Mouse (Mus musculus) heart, adult 11 months (tissue): Measurements from ENCODE around the gene Pyy.
A peak's percentile ranks its signal among the peaks of the same experiment; 100 is the strongest.

Experiments used
- DNase-seq: peaks from one replicate; pipeline ENCODE4 v3.0.0; 2022

Gene Pyy

DNA sequence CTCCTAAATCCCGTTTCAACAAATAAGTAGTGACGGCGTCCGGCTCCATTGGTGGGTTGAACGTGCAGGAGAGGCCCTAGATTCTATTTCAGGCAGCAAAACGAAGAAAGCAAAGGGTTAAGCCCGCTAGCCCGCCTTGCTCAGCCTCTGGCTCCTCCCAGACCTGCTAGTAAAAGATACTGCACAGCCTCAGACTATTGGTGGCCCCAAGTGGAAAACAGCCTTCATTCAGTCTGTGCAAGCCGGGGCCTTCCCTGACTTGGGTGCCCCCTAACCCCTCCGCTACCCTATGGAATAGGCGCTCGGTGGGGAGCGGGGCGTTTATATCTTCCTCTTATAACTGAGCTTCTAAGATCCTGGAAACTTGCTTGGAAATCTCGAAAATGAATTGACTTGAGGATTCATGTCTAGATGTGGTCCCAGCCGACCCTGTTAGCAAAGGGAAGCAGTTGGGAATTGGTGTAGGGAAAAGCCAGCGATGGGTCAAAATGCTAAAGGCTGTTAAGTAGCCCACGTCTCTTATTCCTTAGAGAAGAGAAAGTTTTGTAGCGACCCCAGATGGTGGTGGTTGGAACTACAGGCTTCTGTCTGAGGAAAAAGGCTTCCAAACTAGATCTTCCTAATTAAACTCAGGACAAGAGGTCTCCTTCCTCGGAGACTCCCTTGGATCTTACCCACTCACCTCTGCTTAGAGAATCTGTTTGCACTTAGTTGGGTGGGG lies 18.4 kb downstream of the Pyy start:
- DNase-seq = peak; percentile 94

DNA sequence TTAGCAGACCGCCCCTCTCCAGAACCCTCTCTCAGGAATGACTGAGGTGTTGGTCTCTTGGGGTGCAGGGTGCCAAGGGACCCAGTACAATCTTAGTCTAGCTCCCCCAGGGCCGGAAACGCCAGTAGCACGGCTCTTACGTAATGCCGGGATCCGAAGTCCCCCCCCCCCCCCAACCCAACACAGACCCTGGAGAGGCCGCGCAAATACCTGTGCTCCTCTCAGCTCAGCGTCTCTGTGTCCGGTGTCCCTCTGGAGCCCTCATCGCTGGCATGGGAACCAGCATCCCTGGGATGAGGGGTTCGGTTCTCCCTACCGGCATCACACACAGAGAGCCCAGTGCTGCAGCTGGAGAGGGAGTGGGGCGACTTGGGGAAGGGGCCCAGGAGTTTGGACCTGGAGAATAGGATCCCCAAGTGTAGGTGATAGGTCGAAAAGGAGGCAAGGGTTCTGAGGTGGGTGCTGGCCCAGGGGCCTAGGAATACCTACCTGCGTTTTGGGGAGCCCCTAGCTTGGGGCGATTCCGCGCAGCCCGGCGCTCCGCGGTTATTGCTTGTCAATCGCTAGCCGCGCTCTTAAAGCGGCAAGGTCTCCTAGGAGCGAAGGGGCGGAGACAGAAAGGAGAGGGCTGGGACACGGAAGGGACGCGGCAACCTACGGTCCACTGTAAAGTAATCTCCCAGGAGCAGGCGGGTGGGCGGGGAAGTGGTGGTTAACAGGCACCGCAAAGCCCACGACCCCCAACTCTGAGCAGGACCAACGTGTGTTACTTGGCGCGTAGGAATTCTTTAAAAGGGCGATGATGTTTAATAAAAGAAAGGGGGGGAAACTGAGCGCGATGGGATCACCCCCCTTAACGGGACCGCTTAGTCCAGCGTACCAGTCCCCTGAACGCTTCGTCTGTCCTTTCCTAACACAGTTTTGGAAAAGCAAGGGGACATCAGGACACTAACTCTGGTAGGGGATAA lies 19.4 kb downstream of the Pyy start, which contains the start of gene Mpp2:
Mpp2 (minus strand) TSS at position 585 of the 968 bp plus-strand sequence.
- peak; percentile 98 for DNase-seq

DNA sequence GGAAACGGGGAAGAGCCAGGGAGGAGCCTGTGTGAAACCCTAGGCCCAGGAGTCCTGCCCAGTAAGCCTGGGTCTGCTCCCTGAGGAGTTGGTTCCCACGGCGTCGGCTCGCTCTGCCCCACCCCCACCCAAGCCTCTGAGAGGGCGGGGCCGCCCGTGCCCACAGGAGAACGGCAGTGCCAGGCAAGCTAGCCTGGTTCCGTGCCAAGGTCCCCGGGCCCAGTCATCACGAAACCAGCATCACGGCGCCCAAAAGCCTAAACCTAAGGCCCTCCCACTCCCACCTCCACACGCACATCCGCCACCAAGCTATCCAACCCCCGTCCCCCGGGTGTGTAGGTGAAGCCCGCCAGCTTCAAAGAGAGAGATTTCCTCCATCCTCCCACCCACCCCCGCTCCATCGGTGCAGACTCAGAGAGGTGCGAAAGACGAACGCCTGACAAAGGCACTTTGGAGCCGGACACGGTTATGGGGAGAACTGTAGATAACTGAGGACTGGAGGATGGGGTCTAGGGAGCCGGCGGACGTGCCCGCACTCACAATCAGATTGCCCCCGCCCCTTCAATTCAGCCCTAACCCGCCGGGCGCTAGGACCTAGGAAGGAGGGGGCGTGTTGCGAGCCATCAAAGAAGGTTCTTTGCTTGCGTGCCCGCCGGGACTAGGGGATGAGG lies 20.4 kb downstream of the Pyy start:
- DNase-seq = peak; percentile 97

GRCm38 (mm10) chr11:102086331-102086730 lies 21.3 kb downstream of the Pyy start:
- DNase-seq = no peak

DNA sequence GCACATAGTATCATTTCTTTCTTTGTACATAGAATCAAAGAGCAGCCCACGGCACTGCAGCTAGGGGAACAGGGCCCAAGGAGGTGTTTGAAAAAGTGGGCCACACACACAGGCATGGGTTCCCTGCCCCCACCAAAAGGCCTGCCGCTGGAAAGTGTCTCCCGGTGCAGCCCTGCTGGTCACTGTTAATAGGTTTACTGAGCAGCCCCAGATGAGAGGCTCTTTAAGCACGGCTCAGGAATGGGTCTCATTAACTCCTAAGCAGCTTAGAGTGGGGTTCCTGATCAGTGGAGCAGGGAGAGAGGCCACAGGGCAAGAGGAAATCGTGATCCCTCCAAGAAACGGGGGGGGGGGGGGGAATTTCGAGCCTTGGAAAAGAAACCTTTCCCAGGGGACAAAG lies 23.5 kb downstream of the Pyy start:
- DNase-seq = no peak

DNA sequence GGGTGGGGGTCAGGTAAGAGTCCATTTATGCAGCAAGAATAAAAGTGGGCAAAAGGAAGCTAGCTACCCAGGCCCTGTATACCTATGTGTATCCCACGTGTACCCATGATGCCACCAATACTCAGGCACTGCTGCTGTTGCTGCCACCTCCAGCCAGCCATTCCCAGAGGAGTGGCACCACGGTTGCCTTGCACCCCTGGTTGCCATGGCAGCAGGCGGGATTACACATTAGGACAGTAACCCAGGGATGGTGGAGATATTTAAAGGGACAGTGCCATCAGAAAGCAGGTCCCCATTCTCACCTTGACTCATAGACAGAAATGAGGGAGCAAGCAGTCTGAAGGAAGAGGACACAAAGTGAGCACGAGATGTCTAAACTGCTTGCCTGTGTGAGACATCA lies 24.4 kb downstream of the Pyy start:
- DNase-seq = no peak

DNA sequence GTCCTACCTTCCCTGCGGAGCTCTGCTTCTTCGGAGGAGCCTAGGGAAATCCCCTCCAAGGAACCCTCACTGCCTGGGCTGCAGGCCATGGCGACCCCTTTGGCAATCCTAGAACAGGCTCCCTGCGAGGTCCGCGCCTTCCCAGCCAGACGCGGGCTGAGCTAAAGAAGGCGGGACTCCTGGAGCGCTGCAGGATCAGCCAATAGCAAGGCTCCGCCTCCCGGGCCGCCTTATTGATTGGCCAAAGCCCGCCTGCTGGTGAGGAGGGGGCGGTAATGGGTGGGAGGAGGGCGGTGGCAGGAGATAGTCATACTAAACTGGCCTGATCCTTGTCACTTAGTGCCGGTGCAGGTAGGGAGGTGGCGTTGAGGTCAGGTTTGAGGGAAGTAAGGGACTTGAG lies 25.3 kb downstream of the Pyy start:
- DNase-seq = peak; percentile 97

GRCm38 (mm10) chr11:102073722-102074121 lies 33.9 kb downstream of the Pyy start:
- no peak for DNase-seq

DNA sequence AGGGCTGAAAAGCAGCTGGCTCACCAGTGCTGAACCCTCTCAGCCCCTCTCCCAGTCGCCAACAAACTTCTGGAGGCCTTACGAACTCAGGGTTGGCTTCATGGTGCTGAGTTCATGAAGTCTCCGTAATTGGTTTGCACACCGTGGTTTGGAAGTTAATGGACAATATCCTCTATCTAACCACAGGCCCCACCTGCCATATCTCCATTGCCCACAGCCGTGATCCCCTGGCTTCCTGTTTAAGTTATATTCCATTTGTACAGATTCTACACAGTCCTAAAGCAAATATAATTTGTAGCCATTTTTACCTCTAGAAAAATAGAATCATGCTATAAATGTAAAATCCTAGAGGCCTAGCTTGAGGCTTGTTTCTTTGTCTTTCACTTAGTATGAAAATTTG lies 34.9 kb downstream of the Pyy start:
- no peak for DNase-seq

DNA sequence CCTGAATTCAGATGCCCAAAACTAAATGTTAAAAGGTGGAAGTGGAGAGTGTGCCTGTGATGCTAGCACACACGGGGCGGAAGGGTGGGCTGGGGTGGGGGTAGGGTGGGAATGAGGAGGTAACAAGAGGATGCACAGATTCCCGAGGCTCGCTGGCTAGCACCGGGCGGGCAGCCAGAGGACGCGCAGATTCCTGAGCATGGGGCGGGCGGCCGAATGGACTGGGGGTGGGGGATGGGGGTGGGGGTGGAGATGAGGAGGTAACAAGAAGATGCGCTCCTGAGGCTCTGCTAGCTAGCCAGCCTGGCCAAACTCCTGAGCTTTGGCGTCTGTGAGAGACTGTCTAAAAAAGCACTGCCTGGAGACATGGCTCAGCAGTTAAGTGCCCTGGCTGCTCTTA lies 37.2 kb downstream of the Pyy start:
- no peak for DNase-seq

DNA sequence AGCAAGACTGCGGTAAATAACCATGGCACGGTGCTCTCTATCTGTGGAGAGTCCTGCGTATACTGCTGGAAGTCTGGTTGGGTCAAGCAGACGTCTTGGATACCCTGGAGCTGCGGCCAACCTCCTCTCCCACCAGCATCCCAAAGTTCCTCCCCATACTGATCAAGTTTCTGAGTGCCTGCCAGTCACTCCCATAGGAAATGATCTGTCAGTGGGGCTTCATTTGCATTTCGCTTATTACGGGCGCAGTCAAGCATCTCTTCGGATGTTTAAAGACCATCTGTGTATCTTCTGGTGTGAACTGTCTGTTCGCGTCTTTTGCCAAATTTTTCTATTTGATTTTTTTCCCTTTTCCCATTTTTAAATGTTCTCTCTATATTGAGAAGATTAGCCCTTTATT lies 38.0 kb downstream of the Pyy start:
- DNase-seq = no peak

DNA sequence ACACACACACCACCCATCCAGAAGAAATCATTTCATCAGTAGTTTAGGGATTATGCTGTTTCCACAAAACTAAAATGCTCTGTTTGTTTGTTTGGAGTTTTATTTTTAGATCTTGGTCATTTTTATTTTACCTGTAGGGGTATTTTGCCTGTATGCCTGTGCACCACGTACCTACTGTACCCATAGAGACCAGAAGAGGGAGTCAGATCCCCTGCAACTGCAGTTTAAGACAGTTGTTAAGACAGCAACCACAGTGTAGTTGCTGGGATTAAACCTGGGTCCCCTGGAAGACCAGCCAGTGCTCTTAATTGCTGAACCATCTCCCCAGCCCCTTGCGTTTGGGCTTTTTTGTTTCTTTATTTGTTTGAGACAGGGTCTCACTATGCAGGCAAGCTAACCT lies 38.7 kb downstream of the Pyy start:
- DNase-seq = no peak

GRCm38 (mm10) chr11:102063076-102063475 lies 44.6 kb downstream of the Pyy start:
- no peak for DNase-seq

DNA sequence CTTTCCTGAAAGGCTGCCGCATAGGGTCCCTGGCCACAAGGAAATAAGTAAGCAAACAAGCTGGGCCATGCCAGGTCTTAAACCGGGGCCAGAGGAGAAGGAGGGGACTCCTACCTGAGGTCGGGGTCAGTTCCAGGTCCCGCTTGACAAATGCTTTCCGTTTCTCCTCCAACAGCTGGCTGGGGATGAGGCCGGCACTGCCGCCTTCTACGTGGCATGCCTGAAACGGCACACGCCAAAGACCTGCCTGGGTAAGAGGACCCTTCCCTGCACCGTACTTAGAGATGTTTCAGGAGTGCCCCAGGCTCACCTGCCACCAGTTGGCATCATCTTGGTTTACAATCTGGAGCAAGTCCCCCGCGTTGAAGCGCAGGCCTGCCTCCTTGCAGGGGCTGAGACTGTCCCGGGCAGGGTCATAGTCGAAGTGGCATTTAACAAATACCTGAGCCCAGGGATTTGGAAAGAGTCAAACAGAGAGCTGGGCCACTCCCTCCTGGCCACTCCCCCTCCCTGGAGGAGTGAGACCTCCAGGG lies 45.6 kb downstream of the Pyy start:
- DNase-seq = peak; percentile 91

DNA sequence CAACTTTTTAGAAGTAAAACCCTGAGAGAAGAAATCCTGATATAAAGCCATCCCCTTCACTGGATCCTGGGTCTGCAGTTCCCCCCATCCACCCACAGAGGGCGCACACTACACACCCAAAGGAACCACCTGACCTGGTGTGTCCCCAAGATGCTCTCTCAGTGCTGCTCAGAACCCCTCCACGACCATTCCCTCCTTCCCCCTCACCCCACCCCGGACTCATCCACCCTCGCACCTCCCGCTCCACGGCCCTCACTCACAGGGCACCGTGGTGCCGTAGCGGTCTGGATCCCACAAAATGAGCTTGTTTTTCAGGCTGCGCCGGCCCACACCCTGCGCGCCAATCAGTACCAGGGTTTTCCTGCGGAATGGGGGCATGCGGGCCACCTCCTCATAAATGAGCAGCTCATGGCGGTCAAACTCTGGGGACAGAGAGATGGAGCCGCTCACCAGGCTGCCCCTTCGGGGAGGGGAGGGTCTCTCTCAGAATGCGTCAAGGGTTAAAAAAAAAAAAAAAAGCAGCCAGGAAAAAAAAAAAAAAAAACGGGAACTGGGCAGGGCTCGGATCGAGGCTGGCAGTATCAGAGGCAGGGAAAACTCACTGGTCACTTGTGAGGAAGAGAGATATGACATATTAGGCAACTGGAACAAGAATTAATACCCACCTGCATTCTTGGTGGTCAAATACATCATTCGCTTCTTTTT lies 46.2 kb downstream of the Pyy start:
- DNase-seq = peak; percentile 98
